Mouse (Mus musculus) right cerebral cortex, postnatal 14 days (tissue): ENCODE measurements at regions not wholly inside any gene's neighbourhood (a gene's known extent, or its start where the extent isn't known, plus 50 kb on each side); places are given as distances from the start of the nearest gene placed in this dataset.

Experiments used
- DNase-seq: peaks from one replicate; pipeline ENCODE4 v3.0.0; 2022

DNA sequence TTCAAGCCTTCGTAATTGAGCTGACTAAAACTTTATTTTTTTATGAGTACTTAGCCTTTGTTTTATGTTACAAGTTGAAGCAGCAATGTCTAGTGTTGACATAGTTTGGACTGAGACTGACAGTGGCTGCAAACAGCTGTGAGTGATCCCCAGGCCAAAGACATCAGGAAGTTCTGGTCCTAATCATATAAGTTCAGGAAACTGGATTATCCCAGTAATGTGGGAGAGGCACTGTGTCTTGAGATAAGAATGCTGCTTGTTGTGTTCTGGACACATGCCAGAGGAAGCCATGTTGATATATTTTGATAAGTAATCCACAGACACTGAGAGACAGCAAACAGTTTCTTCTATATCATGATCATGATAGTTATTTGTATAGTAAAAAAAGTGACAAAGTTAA is 153.4 kb downstream of the Lrriq3 start:
- no peak for DNase-seq

DNA sequence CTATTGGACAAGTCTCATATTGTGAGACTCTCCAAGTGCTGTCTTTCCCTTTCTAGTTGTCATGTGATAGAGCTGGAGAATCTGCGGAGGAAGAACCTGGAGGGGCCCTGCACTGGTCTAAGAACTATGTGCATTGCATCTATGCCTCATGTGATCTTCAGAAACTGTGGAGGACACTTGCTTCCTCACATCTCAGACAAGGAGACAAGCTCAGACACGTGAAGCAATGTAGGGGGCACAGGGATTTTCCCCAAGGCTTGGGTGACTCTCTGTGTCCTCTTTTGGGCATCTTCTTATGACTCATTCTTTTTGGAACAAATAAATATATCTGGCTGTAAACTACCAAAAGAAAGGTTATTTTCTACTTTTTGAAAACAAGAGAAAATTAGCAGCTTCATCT is 153.9 kb downstream of the Lrriq3 start:
- DNase-seq, result no peak

DNA sequence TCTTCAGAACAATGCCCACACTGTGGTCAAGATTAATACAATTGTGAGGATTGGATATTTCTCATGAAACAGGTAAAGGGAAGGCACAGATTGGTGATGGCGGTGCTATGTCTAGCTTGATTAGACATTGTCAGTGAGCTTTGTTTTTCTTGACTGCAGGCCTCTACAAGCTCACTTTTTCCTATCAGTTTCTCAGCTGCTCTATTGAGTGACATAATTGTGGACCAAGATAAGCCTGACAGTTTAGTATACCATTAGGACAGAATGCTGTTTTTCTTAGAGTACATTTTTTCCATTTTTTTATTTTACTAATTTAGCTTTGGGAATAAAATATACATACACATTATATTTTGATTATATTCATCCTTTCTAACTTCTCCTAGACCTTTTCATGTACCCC is 154.7 kb downstream of the Lrriq3 start:
- DNase-seq, result no peak

DNA sequence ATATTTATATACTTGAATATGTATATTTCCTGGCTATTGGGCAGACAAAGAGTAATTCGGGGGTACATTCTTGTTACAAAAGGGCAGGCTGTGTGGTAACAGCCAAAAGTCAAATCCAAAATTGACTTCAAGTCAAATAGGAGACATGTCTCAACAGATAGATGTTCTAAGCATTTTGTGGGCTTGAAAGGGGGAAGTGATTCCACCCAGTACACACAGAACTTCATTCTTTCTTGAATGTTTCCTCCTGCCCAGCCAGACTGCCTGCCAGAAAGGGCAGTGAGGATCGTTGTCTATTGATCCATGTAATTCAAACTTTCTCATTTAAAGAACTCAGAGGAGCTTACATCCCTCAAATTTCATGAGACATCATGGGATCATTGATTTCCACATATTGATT is 157.7 kb downstream of the Lrriq3 start:
- no peak for DNase-seq

DNA sequence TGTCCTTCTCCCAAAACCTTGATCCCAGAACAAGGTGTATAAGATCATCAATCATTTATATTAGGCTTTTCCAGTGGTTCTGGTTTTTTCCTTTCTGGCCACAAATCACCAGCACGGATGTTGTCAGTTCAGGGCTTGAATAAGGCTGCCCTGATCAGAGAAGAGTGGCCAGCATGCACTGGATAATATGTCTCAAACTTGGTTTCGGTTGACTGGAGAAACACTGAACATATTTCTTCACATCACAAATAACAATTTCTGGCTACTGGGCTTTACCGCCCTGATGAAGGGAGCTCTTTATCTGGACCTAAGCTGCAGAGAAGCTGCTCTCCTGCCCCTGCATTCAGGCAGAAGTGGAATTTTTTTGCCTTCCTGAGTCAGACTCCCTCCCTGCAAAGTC is 205.0 kb downstream of the Lrriq3 start:
- DNase-seq, result no peak

DNA sequence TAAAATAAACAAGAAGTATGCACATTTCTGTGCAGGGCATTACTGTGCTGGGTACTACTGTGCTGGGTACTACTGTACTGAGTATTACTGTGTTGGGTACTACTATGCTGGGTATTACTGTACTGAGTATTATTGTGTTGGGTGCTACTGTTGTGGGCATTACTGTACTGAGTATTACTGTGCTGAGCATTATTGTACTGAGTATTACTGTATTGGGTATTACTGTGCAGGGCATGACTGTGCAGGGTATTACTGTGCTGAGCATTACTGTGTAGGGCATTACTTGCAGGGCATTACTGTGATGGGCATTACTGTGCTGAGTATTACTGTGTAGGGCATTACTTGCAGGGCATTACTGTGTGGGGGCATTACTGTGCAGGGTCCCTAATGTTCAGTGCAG is 205.5 kb downstream of the Lrriq3 start:
- DNase-seq, result no peak

DNA sequence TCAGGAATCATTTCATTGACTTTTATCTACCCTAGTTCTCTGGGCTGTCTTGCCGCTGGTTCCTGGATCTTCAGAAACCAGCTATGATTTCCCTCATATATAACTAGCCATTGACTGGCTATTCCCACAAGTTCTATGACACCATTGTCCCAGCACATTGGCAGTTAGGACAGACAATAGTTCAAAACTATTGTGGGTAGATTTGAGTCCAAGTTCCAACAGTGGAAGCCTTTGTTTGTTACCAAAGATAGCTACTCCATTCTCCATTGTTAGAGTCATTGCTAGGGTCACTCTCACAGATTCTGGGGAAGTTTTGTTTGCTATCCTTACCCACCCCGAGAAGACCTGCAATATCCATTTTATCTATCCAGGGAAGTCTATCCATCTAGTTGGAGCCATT is 229.1 kb downstream of the Lrriq3 start:
- no peak for DNase-seq

DNA sequence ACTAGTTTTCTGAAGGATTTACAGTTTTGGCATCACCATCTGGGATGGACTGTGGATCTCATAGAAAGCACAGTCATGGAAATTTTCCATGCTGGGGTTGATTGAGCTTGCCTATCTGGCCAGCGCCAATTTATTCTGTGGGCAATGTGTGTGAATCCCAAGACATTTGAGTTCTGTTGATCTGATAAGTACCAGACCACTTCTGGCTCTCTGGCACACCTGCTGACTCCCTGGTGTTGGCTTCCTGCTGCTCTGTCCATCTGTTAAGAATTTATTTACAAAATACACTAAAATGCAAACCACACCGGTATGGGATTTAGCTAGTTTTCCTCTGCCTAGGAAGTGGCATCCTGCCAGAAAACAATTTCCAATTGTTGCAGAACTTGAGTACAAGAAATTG is 236.5 kb downstream of the Lrriq3 start:
- no peak for DNase-seq

DNA sequence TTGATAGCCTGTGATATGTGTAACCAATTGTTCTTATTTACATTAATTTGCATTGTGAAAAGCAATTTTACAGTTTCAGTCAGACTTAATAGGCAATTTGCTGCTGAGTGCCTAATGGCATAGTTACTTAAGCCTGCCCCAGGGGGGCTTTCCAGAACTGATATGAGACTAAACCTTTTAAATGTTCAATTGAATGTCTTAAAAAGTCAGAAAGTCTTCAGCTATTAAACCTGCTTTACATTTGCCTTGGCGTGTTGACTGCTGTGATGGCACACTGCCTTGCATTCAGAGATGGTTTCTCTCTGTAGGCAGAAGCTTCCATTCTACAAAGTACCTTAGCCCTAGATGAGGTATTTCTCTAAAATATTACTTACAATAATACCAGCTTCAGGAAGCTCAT is 256.0 kb downstream of the Lrriq3 start:
- no peak for DNase-seq

DNA sequence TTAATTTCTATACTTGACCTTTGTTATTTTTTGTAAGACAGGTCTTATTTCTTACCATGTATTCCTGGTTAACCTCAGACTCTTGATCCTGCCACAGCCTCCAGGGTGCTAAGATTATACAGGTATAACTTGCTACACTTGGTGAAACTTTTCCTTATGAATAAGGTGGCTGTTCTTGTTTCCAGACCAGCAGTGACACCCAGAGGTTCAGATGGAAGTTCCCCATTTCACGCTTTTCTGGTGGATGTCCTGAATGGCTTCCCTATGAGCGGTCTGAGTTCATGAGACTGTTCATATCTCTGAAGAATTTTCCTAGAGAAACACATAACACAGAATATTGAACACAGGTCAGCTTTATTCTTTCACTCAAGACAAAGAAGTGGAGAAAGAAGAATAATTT is 258.4 kb downstream of the Lrriq3 start:
- DNase-seq, result no peak

DNA sequence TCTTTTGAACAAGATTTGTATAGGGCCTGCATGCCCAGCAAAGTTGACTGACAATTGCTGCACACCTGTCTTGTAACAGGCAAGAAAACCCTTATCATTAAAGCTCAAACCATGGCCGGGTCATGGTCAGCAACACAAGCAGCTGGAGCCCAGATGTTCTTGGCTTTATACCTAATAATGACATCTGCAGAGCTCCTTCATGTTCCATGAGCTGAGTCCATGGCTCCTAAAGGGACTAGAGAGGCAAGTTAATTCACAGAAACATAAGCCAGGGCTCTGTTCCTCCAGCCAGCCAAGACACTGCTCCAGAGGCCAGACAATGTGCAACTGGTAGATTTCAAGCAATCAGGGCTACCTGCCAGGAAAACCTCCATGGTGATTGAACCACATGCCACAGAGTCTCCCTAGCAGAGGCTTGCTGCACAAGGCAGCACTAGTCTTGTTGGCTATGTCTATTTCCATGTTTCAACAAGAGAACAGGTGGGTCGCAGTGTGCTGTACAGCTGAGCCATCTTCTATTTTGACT is 259.1 kb downstream of the Lrriq3 start:
- peak; percentile 5 for DNase-seq

DNA sequence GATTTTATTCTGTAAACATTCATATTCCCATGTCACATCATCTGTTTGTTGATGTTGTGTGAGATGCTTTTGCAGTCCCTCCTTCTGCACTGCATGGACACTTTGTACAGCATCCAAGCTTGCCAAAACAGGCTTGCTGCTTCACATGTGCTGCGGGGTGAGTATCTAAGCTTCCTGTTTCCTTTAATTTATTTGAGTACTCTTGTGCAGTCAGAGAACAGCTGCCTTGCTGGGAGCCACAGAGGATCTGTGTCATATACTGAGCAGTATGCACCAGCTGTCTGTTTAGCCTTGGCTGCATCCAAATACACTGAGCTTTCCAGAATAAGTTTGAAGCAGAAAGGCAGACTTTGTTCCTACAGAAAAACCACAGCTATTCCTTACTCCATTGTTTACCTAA is 267.2 kb downstream of the Lrriq3 start:
- DNase-seq, result peak; percentile 10

DNA sequence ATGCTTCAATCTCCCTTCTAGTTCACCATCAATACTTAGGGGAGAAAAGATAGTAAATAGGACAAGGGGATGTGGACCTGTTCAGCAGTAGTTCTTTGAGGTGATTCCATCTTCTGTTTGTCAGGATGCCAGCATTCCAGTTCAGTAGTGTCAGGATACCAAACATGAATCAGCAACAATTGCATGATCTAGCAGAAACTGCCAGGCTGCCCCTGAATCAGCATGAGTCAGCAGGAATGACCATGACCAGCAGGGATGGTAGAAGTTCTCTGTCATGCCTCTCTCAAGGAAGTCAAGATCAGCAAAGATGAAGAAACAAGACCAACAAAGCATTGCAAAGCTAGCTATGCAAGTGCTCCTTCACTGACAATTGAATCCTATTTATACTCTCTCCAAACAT is 277.5 kb downstream of the Lrriq3 start:
- no peak for DNase-seq

DNA sequence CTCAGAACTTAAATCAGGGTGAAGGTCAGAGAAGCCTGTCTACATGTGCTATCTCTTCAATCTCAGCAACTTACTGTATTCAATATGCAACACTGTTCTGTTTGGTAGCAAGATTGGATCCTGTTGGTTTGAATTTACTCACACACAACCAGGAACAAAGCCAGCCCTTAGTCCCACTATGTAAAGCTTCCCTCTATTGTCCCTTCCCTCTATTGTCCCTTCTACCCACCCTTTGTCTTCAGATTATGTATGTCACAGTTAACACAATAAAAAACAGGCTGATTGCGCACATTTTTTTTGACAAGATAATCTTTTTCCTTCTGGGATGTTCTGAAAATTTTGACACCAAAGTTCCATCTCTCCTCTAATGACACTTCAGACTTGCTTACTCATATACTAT is 280.4 kb downstream of the Lrriq3 start:
- no peak for DNase-seq

DNA sequence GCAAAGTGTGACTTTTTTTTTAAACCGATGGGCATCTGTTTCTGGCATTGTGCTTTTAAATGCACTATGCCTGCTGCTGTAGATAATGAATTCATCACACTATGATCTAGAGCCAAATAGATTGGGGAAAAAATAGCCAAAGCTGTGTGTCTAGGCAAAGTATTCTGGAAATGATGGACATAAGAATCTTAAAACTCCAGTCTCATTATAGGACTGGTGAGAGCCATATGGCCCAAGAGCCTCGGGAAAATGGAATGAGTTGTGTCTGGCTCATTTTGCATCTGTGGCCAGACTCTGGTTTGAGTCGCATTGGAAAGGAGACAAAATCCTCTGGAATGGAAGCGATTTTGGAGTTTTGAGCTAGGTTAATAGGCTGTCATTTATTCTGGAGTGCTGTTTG is 288.7 kb downstream of the Lrriq3 start:
- DNase-seq, result no peak

DNA sequence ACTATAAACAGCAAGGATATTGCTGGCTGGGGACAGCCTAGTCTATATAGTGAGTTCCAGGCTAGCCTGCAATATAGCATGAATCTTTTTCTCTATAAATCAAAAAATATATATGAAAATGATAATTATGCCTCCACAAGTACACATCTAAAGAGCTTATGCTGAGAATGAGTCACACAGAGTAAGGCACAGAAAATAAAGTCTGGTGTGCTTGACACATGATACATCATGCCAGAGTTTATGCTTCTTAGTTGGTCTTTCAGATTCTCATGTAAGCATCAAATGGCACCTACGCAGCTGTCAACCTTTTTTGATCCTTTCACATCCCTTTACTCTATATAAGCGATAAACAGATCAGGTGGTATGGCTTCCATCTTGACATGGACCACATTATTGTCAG is 289.6 kb downstream of the Lrriq3 start:
- no peak for DNase-seq

DNA sequence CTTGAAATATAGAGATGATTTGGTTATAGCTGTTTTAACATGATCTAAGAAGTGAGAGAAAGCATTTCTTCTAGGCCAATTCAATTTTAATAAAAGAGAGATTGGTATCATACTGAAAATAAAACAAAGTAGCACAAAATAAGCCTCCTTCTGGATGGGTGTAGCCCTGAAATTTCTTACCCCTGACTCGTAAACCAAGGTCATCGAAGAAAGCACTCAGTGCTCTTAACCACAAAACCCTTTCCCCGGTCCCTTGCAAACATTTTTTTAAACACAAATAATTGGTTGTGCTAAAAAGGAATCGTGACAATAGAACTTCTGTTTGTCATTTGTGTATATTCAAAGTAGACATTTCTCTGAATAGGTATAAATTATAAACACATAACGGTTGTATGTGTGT is 297.4 kb downstream of the Lrriq3 start:
- no peak for DNase-seq

DNA sequence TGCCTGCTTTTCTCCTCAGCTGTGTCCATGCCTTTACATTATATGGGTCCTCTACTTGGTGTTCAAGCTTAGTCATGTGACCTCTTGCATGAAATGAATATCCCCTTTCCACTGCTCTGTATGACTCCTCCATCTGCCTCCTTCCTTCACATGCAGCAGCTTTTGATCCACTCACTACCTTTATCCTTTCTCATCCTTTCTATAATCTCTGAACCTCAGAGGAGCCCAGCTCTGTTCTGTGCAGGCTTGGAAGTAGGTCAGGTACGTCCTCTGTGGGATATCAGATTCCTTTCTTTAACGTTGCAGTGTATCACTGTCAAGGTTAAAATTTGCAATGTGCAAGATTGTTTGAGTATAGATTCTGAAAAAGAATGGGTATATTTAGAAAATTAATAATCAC is 302.9 kb downstream of the Lrriq3 start:
- no peak for DNase-seq

DNA sequence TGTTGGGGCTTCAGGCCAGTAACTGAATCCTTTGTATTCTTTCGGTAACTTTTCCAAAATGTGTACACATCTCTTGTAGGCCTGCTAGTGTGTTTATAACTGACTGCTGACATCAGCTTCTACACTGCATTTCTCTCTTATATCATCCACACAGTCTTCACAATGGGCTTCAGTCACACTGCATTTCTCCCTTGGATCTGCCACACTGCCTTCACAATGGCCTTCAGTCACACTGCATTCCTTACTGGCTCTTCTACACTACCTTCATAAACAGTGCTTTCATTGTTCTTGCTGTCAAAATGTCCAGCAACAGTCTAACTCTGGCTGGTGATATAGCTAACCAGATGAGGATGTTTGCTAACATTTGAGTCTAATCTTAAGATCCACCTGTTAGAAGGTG is 308.5 kb downstream of the Lrriq3 start:
- no peak for DNase-seq

DNA sequence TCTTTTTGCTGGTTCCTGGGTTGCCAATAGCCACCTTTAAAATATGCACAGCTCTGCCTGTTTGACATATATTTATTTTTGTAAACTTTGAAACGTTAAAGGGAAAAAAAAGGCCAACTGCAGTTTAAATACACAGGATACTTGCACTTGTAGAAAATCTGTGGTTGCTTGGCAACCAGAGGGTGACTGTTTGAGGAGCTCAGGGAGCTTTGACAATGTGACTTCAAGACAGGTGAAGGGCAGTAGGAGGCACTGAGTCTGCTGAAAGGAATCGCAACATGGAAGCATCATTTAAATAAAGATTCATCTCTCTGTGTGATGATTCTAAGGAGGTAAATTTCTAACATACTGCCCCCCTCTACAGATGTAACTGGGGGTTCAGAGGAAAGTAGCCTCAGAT is 315.7 kb downstream of the Lrriq3 start:
- DNase-seq, result no peak

DNA sequence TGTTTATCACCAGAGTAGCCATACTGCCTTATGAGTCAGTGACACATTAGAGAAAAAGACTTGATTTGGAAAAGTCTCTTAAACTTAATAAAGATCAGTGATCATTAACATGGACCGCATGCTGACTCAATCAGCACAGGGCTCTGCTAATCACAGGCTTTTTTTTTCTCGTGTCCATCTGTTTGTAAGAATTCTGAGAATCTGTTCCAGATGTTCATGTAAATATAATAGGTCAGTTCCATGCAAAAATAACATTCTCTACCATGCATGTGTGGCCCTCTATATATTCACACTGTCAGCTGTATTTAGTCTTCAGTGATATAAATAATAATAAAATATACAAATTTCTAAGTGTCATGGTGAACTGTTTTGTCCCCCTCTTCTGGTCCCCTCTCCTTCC is 316.1 kb downstream of the Lrriq3 start:
- no peak for DNase-seq

DNA sequence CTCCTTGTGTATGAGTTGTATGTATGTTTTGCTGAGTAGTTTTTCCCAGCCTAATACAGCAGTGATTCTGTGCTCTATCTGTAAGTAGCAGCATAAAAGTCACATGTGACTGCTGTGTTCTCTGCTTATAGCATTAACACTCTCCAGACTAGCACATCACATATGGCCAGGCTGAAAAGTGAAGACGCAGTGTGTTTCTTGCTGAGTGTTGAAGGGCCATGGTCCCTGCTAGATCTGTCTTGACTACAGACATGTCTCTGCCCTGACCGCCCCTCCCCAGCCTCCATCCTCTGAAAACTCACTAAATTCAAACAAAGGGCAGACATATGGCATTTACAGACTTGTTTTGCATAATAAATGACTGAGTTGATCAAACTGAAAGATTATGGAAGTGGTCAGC is 316.6 kb downstream of the Lrriq3 start:
- no peak for DNase-seq

DNA sequence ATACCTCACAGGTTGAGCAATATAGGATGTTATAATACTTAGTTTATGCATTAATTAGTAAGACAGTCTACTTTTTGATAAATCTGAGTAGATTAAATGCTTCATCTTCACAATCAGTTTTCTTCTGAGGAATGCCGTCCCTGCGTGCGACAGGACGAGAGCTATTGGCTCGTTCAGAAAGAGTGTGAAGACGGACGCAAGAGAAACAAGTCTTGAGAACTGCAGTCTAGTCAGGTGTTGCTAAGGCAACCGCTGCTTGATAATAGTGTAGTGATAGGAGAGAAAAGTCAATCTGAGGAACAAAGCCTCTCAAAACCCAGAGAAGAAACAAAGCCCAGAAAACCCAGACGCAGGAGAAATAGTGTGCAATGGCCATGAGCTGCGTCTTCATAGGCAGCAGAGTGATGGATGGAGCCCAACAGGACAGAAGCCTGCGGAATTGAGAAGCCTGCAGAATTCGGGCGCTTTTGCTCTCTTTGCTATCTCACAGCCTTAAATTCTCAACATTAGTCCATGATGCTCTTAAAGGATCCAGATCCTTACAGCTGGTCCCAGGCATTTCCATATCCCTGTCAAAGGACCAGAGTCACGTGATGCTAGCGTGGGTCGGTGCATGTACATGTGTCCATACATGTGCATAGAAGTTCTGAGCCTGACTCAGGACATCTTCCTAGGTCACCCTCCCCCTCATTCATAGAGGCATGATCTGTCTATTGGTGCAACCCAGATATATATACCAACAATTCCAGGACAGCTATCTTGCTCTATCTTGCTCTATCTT is 366.7 kb downstream of the Lrriq3 start:
- DNase-seq, result no peak

DNA sequence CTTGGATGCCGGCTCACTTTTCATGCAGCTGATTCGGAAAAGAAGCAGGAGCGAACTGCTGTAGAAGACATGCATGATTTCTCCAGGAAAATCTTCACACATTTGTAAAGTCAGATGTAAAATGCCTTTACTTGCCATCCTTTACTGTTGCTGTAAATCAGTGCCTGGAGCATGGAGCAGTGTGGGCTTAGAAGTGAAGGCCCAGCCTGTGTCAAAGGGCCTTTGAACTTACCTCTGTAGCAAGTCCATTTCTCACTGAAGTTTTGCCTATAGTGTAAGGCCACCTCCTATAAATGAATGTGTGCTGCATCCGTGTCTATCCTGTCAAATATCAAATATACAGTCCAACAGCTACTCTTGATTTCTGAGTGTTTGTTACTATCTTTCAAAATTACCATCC is 368.9 kb downstream of the Lrriq3 start:
- no peak for DNase-seq

DNA sequence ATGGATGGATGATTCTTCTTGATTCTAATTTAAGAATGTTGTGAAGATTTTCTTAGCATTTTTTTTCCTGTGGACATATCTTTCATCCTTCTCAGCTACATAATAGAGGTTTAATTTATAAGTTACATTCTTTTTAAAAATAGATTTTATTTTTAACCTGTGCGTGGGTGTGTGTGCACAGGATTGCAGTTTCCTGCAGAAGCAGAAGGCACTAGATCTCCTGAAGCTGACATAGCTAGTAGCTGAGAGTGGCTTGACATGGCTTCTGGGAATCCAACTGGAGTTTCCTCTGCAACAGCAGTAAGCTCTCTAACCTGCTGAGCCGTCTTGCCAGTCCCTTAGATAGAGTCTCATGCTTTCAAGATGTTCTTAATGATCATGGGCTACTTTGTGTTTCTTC is 377.5 kb downstream of the Lrriq3 start:
- DNase-seq, result no peak
